Mouse (Mus musculus) adrenal gland, adult 2 months (tissue): ENCODE data around the gene Tfec. TPM values are rescaled to one million over a fixed set of nuclear protein-coding genes. Genes with fewer than 3 reads are reported as not detected.

Experiments used
- DNase-seq: peaks from one replicate; pipeline ENCODE4 v3.0.0; 2021
- long read RNA-seq: library from polyadenylated mRNA; stranded (forward); transcript quantifications from one replicate; pipeline ENCODE4 v2.0.0, GENCODE M21; 2021
- polyA plus RNA-seq: library from polyadenylated mRNA; depleted of rRNA; stranded (reverse); fragments of >200 nt; gene quantifications from 2 replicates; pipeline ENCODE4 v1.2.3, GENCODE M21; 2012; rRNA removed
- total RNA-seq, 2 experiments: library from RNA; stranded (reverse); gene quantifications; 2 replicates each; pipeline ENCODE4 v1.2.3; 2021

The Tfec gene
- total RNA-seq (under 1 TPM; 0.23 to 0.48 TPM), polyA plus RNA-seq (0.07 TPM in 1 of 2 replicates, not detected in the other)
- long read RNA-seq, result 0 reads

DNA sequence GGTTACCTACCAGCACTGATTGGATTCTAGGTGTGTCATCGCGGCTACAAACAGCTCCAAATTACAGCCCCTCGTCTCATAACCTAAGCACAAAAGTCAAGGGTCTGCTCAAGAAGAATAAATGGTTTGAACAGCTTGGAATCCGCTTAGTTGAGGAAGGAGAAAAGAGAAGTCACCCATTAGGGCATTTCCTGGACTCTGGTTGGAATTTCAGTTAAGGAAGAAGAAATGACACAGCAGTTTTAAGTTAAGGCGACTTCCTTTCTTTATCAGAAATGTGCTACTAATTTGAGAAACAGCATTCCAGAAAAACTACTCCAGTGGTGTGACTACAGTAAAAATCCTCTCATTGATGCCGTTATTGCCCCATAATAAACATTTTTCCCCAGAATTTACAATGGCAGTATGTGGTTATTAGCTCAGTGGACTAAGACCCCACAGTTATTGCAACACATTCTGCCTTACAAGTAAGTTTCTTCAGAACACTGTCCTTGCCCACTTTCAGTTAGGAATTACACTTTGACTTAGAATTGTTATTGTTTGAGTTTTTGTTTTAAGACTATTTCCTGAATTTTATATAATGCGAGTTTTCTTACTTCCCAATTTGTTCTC, at the start of gene Tfec:
Gene Tfec (minus strand): TSS at position 191 of the 612 bp plus-strand sequence.
- DNase-seq, result no peak

DNA sequence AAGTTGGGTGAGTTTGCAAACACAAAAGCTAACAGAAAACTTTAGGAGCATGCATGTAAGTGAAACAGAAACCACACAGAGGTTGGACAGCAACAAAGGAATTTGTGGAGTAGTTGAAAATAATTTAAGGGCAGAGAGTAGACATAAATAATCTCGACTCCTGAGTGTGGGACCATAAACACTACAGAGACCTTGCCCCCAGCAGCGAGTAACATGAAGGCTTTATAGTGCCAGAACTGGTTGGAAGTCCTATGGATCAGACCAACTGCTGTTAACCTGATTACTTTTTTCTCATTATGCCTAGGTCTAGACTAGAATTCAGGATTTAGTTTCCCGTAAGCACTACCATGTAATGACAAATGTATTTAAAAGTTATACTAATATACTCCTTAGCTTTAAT, 49.6 kb upstream of the Tfec start:
- no peak for DNase-seq

DNA sequence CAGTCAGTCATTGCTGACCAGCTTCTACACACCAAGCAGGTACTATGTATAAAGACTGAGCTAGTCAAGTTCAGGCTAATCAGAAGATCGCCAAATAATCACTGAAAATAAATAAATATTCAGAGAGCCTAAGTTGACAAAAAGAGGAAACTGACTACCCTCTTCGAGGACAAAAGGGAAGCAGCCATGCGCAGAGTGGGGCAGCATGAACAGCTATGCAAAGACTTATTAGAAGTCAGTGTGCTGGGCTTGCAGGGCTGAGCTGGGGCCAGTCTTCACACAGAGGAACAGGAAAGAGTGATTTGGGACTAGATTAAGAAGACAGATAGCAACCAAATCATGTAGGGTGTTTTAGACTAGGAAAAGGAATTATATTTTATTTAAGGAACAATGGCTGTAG, 45.3 kb upstream of the Tfec start:
- no peak for DNase-seq

DNA sequence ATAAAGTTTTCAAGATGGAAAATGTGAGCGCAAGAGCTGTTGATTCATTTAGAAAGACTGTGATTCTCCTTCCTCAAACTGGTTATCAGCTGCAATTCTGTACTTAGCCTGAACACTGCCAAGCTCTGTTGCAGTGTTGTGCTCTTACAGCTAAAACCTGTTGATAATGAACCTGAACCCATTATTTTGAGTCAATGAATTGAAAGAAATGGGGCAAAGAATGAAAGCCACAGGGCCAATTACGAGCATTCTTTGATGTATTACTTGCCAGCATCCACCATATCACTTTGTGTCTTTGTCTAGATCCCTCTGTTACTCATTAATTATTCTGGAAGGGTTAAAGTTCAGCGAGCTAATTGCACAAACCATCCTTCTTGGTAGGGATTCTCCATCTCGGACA, 44.2 kb upstream of the Tfec start:
- no peak for DNase-seq

DNA sequence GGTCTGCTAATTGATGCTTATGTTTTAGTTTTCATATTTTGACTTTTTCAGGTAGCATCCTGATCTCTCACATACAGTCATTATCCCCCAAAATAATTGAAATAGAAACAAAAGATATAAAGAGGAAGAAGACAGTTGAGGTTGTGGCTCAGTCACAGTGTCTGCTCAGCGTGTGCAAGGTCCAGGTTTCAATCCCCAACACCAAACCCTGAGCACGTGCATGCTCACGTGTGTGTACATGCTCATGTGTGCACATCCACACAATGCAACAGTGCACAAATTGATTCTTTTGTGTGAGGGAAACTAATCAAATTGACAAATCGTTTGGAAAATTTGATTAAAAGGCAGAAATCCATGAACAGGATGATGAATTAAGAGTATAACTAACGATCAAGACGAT, 32.8 kb upstream of the Tfec start:
- no peak for DNase-seq

DNA sequence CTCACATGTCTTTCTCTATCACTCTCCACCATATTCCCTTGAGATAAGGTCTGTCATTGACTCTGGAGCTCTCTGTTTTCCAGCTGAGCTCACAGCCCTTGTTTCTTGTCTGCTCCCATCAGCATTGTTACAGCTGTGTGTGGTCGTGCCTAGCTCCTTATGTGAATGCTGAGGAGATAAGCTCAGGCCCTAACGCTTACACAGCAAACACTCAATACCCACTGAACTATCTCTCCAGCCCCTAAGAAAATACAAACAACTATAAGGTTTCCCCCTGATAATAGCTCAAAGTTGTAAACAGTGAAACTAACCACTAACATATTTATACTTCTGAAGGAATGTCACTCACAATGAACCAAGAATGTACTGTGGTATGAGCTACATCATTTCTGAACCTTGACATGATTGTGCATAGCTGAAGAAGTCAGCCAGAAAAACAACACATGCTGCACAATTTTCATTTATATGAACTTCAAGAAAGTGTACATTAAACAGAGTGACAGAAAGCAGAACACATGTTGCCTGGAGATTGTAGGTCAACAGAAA, 21.9 kb upstream of the Tfec start:
- DNase-seq, result no peak

DNA sequence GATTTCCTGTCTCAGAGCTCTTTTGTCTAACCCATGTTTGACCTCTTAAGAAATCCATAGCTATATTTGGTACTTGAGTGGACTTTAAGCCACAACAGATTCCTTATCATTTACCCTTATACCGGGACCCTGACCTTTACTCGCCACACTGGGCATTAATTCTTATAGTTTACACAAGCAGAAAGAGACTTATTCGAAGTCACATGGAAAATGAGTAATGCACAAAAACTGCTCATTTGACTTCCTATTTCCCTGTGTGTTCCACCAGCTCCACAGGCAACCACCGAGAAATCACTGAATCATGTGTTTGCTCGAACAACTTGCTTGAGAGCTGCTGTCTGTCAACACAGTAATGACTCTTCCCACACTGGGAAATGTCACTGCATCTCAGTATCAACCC, 6.4 kb downstream of the Tfec start:
- no peak for DNase-seq

DNA sequence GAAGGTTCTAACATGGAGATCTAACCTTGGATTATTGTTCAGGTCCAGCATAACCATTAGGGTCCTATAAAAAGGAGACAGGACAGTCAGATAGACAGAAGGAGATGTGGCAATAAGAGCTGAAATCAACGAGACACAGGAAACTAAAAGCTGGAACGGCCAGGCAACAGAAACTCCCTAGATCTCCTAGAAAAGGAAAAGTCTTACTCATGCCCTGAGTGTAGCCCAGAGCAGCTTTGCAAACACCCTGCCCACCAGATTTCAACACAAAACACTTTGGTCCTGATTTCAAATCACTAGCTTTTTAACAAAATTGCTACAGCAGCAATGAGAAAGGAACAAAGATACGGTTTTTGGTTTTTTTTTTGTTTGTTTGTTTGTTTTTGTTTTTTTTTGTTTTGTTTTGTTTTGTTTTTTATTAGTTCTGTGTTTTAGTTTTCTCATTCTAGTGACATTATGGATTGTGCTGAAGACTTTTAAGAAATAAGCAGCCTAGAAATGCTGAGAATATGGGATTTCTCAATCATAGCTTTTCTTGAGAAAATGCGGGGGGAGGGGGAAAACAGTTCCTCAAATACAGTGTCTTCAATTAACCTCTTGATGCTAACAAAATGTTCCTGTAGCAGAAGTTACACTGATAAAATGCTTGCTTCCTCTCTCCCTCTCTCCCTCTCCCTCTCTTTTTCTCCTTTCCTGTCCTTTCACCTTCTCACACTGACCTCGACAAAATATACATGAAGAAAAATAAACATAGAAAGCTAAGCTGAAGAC, 14.5 kb downstream of the Tfec start:
- DNase-seq, result no peak

DNA sequence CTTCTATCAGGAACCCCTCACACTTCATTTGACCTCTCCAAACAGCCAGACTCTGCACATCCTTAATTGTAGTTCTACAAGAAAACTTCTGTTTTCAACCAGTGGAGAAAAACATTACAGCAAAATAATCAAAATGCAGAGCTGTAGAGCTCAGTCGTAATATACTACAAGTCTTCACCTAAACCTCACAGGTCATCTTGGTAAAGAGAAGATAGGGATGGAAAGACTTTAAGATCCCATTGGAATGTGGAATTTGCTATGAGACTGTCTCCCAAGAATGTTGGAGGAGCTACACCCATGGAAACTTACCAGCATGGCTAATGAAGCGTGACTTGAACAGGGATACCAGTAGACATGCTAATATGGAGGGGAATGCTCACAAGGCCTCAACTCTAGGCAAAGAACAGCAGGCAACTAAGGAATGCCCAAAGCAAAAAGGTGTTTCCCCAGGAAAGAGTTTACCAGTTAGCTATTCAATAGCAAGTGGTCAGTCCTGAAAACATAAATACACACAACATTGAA, 24.2 kb downstream of the Tfec start:
- DNase-seq, result no peak

DNA sequence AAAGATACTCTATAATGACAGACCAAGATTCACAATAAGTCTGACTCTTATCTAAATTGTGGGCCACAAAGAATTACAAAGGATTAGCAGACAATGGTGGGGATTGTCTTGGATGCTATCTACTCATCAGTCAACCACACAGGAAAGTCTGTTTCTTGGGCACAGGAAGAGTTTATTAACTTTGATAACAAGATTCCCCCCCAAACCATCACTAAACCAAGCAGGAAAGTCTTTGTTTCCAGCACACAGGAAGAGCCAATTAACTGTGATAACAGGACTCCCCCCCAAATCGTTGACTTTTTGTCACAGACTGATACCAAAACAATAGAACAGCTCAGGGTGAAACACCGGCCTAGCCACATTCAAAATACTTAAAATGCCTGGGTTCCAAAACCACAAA, 28.2 kb downstream of the Tfec start:
- no peak for DNase-seq

DNA sequence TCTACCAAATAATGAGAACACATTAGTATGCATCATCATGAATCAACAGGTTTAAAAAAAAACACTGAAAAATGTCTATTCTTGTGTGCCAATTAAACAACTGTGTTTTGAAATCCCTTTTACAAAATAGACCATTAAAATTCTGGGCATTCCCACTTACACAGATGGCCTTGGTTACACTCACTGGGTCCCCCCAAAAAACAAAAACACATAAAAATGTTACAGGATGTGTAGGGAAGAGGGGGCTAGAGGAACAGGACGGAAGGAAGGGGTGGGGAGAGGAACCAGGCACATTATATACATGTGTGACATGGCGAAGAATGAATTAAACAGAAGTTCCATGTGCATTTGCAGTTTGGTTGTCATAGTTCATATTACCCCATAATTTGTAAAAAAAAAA, 29.9 kb downstream of the Tfec start:
- DNase-seq, result no peak

DNA sequence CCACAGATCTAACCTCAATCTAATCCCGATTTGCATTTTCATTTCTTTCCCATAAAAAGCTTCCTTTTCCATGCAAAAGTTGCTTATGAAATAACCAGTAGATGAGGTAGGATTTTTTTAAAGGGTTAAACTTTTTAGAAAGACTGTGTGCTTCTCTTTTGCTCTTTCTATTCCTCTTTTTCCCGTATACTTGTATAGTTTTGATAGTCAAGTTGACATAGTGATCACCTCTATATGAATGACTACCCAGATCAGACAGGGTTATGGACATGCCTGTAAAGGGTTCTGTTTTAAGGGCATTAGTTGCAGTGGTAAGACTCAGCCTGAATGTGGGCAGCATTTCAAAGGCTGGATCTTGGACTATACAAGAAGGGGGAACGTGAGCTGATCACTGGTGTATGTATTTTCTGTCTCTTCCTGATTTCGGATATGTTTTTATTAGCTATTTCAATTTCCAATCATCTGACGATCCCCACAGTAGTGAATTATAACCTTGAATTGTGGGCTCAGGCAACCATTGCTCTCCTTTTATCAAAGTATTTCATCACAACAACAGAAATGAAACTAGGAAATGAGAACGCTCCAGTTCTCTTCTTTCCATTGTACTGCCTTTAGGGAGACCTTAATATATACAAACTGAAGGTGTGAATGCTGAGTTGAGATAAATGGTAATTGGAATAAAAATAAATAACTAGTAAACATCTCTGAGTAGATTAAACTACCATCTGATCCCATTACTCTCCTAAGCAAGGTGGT, 35.3 kb downstream of the Tfec start:
- DNase-seq, result no peak

DNA sequence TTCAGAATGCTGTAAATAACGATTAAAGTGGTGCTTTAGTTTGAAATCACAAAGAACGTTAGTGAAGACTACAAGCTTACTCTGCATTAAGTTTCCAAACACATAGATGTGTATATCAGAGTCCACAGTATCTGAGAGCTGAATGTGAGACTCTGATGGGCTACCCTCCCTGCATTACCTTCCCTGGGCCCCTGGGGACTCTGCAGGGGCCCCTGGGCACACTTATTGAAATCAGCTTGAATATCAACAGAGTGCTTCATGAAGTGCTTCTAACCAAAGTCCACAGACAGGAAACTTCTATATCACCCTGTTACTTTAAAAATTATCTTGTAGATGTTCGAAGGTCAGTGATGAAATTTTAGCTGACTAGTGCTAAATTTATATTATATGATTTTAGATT, 36.2 kb downstream of the Tfec start:
- DNase-seq, result no peak

DNA sequence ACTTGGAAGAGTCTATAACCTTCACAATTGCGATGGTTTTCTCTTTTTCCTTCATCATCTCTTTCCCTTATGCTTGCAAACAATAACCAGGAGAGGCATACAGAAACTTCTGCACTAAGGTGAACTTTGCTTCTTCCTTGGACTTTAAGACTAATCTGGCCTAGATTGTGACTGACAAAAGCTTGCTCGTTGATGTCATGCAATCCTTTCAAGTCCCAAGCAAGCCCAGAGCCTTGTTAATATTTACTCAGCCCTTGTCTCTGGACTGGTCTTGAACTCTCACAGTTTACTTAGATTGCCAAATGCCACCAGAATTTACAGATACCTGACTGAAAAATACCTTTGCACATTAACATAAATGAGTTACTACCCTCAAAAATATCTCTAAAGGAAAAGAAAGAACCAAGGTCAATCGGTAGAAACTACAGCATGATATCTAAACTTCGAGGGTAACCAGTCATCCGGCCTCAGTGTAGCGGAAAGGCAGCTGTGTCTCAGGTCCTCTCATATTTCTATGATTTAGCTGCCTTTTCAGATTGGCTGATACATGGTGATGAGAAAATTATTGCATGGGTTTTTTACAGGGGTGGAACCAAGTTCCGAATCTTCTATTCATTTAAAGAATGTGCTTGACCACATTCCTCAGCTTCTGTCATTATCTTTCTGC, 42.2 kb downstream of the Tfec start:
- no peak for DNase-seq

DNA sequence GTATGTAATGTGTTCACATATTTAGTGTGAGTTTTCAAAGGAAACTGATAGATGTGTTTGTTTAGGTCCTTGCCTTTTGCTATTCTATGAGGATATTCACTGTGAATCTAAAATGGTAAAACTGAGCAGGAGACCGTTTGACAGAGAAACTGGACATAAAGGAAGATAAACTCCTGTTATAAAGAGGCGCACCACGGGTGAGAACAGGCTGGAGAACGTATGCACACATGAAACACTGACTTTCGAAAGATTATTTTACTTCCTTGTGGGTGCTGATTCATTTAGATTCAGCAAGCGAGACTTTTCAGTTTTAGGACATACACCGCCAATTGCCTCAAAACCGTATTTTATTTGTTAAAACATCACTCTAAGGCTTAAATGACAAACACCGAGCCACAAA, 43.3 kb downstream of the Tfec start:
- DNase-seq, result no peak

DNA sequence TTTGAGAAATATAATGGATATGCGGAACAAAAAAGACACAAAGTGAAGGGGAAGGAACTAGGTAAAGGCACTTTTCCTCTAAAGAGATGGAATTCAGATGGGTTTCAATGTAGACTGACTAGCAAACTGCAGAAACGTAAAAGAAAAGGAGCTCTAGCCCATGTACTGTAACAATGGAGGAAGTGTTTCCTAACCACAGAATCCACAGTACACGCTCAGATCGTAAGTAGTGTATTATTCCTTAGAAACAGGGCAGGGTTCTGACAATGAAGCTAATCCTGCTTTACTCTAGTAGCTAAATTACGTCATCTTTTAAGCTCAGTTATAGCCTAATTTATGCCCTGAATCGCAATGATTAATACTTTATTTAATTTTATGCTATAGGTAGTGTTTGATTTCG, 51.7 kb downstream of the Tfec start:
- no peak for DNase-seq

DNA sequence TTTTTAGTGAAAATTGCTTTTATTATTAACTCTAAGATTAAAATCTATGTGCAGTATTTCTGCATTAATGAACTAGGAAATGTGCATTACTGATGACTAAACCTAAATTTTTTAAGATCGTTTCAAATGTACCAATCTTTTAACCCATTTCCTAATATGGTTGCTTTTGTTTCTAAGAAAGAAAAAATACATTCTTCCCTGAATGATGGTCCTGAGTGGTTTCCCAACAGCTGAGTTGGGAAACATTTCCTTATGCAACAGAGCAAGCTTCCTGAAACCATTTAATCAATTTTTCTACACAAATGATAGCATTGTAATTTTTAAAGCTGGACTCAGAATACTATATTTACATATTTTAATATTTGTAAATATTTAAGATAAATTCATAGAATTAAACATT, 62.6 kb downstream of the Tfec start:
- DNase-seq, result no peak

DNA sequence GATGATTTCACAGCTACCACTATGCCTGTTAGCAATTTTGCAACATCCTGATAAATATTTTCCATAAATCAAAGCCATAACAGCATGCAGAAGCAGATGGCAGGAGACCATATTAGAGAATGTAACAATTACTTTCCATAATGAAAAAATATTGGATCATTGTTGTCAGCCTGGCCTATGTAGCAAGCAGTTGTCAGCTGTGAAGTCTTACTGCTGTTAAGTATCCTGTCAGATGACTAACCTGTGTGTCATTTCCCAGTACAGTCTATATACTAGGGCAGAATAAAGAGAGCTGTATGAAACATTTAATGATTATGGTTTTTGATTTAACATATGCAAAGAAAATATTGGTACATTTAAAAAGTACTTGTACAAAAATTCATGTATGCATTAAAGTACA, 69.9 kb downstream of the Tfec start:
- DNase-seq, result no peak

DNA sequence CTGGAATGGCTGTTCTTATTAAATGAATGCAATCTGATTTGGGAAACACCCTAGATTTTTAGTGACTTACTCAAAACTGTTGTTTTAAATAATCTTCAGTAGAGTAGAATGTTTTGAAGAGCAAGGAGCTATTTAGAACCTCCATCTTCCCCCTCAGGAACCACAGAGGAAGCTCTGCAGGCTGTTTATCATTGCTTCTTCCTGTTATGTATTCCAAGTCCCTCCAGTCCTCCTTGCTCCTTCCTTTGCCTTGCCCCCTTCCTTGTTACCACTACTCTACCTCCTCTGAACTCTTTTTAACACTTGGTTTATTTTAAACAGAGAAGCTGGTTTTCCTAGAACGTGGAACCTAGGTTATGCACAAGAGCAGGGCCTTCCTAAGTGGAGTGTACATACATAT, 76.3 kb downstream of the Tfec start:
- DNase-seq, result no peak

DNA sequence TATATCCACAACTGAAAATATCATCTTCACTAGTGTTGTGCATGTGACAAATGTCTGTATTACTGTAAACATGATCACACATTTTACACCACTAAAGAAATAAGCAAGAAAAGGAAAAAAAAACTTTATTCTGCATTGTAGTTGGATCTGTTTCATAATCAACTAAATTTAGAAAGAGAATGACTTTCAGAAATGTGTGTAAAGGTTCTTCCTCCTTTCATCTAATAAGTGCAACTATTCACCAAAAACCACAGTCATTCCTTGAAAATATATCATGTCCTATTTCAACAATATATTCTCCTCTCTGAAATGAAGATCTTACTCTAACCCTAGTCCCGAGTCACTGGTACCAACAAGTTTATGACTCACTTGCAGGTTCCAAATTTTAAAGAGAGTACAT, 91.9 kb downstream of the Tfec start:
- no peak for DNase-seq

DNA sequence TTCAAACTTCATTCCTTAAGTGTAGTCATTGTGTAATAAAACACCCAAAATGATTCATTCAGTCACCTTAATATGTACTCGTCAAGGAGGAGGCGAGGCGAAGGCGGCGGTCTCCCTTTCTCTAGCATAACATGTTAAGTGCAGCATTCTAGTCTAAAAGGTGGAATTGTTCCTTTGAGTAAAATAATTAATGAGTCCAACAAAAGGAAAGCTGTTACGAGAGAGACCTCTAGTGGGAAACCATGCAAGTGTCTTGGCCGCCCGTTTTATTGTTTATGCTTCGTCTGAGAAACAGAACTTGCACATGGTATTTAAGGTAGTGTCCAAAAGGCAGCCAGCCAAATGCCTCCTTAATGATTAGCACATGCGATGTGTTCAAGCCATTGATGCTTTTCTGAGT, 100.6 kb downstream of the Tfec start:
- peak; percentile 2 for DNase-seq

DNA sequence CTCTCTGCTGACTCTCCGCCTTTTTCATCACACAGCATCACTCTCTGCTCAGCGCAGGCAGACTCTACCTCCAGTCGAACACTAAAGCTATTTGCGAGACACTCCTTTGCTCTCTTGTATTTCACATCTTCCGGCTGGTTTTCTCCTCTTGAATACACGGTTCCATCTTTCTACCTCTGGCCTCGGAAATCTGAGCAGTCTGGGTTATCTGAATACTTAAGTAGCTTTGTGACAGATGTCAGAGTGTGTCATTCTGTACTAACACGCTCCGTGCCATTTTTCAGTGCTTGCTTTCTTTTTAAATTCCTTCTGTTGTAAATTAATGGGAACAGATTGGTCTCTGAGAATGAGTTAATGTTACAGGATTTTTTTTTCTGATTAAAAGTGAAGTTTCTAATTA, 101.3 kb downstream of the Tfec start:
- no peak for DNase-seq
